Mouse (Mus musculus) c-Kit-positive CD71-positive TER-119-positive erythroid progenitor cells, embryonic 14.5 days (primary cell): ENCODE measurements around the gene Klk1b8.
"Not testable (repeated sequence)": the region's sequence is repeated elsewhere in the genome, so short reads cannot be mapped to it uniquely, and the experiment has no call there.

ENCODE experiments used
- DNase-seq: peaks from one replicate; pipeline ENCODE4 v3.0.0-alpha.2; 2013; ENCODE audit warnings: low spot score

Klk1b8 gene

DNA sequence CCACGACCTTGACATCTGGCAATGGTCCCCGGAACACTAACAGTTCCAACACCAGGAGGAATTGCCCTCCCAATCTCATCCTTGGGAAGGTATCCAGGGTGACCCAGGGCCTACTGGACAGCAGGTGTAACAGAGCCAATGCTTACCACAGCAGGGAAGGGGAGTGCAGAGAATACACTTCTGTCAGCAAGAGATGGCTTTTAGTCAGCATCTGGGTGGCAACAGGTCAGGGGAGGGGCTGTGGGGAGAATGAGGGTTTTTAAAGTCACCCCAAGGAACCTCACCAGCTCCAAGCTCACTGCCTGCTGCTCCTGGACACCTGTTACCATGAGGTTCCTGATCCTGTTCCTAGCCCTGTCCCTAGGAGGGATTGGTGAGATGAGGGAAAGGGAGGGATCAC lies at the start of gene Klk1b8:
Gene Klk1b8 (plus strand): TSS at position 301 of the 400 bp plus-strand sequence.
- no peak for DNase-seq

DNA sequence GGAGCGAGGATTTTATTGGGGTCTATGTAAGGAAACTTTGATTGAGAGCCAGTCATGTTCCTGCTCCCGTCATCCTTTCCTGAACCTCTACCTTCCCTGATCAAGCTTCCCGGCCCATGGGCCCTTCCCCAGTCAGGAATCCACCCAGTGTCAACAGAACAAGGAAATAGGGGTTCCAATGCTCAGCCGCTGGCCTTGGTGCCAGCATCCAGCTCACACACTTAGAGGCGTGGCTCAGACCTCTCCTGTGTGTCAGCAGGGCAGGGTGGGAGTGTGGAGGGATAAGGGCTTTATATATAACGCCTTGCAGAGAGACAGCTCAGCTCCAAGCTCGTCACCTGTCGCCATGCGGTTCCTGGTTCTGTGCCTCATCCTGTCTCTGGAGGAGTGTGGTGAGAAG lies 35.6 kb upstream of the Klk1b8 start:
- no peak for DNase-seq

DNA sequence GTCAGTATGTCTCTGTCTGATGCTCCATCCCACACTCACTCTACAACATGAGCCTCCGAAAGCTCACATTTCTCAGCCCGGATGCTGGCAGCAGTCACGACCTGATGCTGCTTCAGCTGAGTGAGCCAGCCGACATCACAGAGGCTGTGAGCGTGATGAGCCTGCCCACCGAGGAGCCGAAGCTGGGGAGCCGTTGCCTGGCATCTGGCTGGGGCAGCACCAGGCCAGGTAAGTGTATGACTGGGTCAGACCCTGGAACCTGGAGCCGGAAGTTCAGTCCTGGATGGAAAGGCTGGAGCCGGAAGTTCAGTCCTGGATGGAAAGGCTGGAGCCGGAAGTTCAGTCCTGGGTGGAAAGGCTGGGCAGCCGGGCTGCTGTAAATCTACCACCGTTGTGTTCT lies 32.0 kb upstream of the Klk1b8 start:
- no peak for DNase-seq

DNA sequence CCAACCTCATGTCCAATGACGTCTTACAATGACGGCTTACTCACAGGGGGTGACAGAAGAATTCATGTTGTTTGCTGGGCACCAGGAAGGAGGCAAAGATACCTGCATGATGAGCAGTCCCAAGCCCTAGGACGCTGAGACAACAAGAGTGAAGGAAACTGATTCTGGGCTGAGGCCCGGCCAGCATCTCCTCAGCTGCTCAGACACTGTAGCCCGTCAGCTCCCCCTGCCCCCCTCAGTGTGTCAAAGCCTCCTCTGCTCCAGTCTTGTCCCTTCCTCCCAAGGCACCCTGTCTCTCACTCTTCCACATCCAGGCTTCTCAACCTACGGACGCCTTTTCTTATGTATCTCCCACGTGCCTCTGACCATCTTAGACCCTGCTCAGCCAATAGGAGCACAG lies 31.6 kb upstream of the Klk1b8 start:
- DNase-seq, result no peak

DNA sequence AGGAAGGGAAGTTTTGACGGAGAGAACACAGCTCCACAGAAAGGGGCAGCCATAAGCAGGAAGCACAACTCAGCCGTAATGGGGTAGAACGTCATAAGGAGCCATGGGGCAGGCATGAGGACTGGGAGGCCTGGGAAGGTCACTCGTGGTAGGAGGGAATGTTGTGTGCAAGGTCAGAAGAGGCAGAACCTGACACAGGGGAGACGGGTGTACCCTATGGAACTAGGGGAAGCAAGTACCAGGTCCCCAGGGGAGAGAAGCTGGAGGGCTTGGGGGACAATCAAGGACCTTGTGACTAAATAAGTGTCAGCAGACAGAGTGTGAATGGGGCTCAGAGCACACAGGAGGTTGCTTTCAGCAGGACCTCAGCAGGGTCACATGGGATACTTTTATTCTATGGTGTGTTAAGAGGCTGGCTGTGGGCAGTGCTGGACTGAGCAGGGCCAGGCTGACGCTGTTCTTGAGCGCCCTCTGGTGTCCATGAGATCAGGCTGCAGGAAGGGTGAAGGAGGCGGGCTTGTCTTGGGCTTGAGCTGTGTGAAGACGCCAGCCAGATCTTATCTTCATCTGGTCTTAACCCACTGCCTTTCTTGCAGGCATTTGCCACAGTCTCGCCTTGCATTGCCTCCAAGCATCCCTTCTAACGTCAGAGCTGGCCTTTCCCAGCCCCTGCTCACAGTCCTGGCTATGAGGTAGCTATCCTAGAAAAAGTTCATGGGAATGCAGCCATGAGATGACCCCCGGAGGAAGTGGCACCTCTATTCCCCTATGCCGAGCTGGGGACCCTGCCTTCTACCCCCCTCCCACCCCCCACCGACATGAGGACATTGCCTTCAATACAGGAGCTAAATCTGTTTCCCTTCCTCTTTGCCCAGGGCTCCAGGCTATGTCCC lies 30.7 kb upstream of the Klk1b8 start:
- peak; percentile 34 for DNase-seq

DNA sequence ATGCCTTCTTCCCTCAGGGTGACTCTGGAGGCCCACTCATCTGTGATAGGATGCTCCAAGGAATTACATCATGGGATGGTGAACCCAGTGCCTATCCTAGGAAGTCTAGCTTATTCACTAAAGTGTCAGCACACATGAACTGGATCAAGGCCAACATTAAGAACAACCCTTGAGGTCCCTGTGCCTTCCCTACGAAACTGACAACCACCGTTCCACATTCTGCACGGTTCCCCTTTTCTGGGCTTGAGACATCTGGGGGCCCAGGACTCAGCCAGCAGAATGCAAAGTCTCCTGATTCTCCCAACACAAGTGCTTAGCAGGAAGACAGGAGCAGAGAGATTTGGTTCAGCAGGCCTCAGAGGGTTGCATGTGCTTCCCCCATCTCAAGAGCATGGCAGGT lies 29.9 kb upstream of the Klk1b8 start:
- no peak for DNase-seq

DNA sequence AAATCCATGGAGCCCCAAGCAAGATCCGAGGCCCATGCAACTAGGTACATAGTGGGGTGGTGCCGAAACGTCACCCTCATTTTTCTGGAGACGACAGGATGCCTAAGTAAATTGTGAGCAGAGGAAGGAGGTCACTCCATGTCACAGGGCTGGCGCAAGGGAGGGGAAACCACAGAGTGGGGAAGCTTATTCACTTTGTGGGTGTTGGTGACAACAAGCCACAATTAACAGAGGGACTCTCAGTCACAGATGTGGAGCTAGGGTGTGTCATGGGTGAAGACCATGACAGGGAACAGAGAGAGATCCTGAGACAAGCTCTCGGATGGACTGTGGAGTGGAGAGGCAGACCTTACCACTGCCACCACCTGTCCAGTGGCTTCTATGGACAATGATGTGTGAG lies 29.4 kb upstream of the Klk1b8 start:
- DNase-seq, result no peak

DNA sequence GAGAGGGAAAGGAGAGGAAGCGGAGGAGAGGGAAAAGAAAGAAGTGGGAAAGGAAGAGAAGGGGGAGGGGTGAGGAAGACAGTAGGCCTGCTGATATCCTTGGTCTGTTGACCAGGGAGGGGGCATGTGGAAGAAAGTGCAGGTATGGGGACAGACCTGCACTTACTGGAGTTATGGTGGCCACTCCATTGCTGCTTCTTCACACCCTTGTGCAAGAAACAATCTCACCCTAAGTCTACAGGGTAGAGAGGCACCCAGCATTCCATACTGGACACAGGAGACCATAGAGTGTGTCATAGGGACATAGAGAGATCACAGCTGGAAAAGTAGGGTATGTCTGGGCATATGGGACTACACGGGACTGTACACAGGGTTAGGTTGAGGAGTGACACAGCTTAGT lies 28.5 kb upstream of the Klk1b8 start:
- DNase-seq, result no peak

DNA sequence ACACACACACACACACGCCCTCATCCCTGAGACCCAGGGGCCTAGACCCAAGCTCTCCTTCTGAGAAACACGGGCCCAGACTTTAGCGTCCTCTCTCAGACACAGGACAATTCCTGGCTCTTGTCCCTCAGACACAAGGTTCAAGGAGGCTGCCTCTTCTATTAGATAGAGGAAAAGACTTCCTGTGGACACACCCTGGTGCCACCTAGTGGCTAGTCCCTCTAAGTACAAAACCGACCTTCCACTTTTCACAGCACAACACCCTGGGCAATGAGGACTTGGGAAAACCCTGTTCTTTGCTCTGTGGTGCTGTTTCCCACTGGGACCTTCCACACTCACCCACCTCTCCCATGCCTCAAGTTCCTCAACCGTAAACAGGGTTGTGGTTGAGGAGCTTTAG lies 24.5 kb upstream of the Klk1b8 start:
- peak; percentile 12 for DNase-seq

DNA sequence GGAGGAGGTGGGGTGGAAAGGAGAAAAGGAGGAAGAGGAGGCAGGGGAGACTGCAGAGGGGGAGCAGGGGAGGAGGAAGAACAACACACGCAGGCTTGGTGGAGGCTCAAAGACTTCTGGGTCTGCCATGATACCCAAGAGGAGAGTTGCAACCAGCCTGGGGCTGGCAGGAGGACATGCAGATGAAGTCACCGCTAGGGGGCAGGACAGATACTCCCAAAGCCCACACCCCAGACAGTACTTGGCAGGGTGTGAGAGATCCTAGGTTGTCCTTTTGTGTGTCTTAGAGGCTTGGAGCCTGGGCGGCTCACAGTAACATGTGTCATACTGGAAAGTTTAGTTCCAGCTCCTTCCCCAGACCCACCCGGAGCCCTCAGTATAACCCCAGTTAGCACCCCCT lies 21.9 kb upstream of the Klk1b8 start:
- DNase-seq, result peak; percentile 11

DNA sequence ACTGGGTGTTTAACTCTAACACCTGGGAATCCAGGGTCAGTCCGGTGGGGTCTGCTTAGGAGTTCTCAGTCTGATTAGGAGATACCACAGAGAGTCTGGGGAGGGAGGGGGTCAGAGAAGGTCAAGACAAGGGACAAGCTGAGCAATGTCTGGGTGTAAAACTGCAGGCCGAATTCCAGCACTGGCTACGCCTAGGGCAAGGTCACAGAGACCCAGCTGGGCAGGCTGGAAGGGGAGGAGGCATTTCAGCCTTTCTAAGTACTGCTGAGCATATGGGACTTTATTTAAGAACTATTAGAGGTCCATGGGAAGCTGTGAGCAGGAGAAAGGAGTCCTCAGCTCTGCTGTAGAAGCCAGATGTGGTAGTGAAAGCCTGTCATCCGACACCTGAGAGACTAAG lies 18.1 kb upstream of the Klk1b8 start:
- no peak for DNase-seq

DNA sequence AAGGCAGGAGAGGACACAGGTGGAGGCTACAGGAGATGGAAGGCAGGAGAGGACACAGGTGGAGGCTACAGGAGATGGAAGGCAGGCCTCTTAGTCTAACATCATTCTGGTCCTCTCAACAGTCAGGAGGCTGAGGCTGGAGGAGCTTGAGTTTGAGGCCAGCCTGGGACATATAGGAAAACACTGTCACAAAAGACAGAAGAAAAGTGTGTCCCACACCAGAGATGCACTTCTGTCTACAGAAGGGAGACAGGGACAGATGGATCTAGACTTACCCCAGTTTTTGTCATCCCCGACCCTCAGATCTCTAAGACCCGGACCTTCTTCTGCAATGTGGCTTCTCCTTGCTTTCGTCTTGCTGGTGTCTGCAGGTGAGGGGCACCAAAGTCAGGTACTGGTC lies 17.0 kb upstream of the Klk1b8 start, which contains the start of gene Klk15:
Gene Klk15 (plus strand): TSS at position 301 of the 400 bp plus-strand sequence.
- DNase-seq, result no peak

DNA sequence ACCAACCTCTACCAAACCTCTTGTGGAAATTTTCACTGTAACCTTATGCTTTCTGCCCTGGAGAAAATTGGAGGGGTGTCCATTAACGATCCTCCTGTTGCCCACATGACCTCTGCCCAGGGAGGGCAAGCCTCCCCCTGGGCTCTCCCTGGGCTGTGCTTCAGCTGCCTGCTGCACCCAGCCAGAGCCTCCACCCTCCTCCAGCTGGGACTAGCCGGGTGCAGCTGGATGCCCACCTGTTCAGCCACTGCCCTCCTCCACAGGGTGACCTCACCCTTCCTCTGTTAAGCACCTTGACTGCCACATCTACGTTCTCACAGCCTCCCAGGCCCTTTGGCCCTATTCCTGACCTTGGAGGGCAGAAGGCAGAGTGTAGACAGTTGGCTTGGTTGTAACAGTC lies 15.7 kb upstream of the Klk1b8 start:
- no peak for DNase-seq

DNA sequence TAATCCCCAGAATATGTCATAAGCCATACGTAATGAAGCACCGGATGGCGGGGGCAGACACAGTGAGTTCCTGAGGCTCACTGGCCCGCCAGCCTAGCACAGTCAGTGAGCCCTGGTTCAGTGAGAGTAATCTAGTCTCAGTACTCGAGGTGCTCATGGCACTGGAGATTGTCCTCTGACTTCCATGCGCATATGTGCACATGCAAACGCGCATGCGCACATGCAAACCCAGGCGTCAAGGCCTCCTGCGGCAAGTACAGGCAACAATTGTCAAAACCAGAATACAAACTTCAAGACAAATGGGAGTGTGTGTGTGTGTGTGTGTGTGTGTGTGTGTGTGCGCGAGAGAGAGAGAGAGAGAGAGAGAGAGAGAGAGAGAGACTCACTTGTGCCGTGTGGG lies 13.9 kb upstream of the Klk1b8 start:
- no peak for DNase-seq

DNA sequence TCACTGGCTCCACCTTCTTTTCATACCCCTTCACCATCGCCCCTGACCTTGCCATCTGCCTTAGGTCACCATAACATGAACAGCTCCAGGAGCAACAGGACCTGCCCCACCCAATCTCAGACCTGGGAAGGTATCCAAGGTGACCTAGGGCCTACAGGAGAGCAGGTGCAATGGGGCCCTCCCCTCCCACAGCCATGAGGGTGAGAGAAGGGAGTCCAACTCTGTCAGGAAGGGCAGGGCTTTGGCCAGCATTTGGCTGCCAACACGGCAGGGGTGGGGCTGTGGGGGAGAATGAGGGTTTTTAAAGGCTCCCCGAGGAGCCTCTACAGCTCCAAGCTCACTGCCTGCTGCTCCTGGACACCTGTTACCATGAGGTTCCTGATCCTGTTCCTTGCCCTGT lies 8.2 kb upstream of the Klk1b8 start:
- not testable (repeated sequence) for DNase-seq

DNA sequence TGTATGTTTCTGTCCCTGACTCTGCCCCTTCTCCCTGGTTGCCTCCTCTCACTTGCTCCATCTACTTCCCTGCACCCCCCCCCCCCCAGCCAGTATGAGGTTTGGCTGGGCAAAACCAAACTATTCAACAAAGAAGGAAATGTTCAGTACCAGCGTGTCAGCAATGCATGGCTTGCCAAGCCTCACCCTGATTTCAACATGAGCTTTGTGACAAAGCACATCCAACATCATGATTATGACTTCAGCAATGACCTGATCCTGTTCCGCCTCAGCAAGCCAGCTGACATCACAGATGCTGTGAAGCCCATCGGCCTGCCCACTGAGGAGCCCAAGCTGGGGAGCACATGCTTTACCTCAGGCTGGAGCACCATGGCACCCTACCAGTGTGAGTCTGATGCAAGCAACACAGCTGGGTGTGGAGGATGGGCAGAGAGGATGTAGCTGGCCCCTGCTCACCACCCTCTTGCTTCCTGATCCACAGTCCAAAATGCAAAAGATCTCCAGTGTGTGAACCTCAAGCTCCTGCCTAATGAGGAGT lies 5.7 kb upstream of the Klk1b8 start:
- DNase-seq, result no peak

DNA sequence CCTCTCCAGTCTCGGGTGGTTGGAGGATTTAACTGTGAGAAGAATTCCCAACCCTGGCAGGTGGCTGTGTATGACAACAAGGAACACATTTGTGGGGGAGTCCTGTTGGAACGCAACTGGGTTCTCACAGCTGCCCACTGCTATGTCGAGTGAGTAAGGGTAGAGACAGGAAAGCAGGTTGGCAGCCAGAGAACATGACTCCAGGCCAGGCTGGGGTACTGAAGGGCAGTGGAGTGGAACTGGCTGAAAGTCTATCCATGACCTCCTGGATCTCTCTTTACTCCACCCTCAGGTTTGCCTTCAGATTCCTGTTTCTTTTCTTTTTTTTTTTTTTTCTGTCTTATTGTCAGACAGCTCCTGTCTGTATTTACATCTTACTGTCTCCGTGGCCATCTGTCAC lies 2.2 kb downstream of the Klk1b8 start:
- DNase-seq, result no peak

DNA sequence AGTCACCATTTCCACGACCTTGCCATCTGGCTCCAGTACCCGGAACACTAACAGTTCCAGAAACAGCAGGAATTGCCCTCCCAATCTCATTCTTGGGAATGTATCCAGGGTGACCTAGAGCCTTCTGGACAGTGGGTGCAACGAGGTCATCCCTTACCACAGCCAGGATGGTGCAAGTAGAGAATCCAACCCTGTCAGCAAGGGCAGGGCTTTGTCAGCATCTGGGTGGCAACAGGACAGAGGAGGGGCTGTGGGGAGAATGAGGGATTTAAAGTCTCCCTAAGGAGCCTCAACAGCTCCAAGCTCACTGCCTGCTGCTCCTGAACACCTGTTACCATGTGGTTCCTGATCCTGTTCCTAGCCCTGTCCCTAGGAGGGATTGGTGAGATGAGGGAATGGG lies 16.0 kb downstream of the Klk1b8 start, which contains the start of gene Klk1b1:
Gene Klk1b1 (plus strand): TSS at position 301 of the 400 bp plus-strand sequence.
- no peak for DNase-seq

DNA sequence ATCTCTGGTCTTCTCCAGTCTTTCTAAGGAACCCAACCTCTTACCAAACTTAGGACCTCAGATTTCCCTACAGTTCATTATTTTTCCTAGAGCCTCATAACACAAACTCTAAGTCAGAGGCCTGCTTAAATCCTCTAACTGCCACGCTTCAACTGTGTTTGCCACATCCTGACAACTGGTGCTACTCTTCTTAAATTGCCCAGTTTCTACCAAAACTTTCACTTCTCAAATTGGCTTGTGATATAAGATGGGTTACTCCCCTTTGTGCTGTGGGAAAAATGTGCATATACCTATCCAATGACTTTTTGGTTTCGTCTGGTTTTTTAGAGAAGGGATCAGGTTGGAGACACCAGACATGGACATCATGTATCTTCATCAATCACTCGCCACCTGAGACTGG lies 16.6 kb downstream of the Klk1b8 start:
- no peak for DNase-seq

DNA sequence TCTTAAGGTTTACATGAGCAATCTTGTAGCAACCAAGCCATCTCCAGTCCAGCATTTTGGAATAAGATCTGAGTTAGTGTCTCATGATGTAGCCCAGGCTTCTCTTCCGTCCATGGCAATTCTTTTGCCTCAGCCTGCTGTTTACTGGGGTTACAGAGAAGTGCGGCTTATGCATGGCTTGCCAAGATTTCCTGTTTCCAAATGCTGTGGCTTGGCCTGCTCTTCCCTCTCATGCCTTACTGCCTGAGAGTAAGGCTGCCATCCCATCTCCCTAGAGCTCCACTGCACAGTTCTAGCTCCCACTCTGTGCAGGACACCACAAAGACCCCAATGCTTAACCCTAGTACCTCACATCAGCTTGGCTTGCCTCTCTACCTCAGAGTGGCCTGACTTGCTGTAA lies 17.1 kb downstream of the Klk1b8 start:
- DNase-seq, result no peak

DNA sequence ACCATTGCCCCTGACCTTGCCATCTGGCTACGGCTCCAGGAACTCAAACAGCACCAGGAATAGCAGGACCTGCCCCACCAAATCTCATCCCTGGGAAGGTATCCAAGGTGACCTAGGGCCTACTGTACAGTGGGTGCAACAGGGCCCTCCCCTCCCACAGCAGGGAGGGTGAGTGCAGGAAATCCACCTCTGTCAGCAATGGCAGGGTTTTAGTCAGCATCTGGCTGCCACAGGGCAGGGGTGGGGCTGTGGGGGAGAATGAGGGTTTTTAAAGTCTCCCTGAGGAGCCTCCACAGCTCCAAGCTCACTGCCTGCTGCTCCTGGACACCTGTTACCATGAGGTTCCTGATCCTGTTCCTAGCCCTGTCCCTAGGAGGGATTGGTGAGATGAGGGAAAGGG lies 25.3 kb downstream of the Klk1b8 start, which contains the start of gene Klk1b9:
Gene Klk1b9 (plus strand): TSS at position 301 of the 400 bp plus-strand sequence.
- not testable (repeated sequence) for DNase-seq

DNA sequence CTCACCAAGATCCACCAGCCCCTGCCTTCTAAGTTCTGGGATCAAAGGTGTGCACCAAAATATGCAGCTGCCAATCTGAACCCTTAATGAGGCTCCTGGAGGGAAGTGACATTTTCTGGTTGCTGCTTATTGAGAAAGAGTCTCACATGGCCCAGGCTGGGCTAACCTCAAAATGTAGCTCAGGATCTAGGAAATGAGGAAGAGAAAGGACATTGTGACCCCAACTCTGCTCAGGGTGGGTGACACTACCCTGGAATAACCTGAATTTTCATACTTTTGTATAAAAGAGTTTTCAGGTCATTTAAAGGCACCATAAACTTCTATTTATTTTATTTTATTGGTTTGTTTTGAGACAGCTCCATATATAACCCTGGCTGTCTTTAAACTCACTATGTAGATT lies 35.2 kb downstream of the Klk1b8 start:
- DNase-seq, result no peak

DNA sequence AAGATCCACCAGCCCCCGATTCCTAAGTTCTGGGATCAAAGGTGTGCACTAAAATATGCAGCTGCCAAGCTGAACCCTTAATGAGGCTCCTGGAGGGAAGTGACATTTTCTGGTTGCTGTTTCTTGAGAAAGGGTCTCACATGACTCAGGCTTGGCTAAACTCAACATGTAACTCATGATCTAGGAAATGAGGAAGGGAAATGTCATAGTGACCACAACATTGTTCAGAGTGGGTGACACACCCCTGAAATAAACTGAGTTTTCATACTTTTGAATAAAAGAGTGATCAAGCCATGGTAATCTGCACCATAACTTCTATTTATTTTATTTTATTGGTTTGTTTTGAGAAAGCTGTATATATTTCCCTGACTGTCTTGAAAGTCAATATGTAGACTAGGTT lies 44.4 kb downstream of the Klk1b8 start:
- DNase-seq, result not testable (repeated sequence)

DNA sequence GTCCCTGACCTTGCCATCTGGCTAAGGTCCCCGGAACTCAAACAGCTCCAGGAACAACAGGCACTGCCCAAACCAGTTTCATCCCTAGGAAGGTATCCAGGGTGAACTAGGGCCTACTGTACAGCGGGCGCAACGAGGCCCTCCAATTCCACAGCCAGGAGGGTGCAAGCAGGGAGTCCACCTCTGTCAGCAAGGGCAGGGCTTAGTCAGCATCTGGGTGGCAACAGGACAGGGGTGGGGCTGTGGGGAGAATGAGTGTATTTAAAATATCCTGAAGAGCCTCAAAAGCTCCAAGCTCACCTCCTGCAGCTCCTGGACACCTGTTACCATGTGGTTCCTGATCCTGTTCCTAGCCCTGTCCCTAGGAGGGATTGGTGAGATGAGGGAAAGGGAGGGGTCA lies 45.1 kb downstream of the Klk1b8 start, which contains the start of gene Klk1b11:
Gene Klk1b11 (plus strand): TSS at position 301 of the 400 bp plus-strand sequence.
- DNase-seq, result not testable (repeated sequence)
